Mouse (Mus musculus) stomach, postnatal 0 days (tissue): ENCODE data around the gene Prpf40a.

Experiments
- CTCF ChIP-seq: IDR thresholded peaks from 2 replicates; pipeline ENCODE4 v1.5.1; 2016; ENCODE audit warnings: antibody characterized with exemption, low read depth, mild to moderate bottlenecking, moderate library complexity
- EP300 ChIP-seq: optimal IDR thresholded peaks from 2 replicates; pipeline ENCODE3; 2016; ENCODE audit warnings: antibody characterized with exemption

- TF ChIP-seq CTCF (no peak), EP300 (no peak)
Observed at GRCm38 (mm10) chr2:53129070-53129469, 62.0 kb downstream of the Prpf40a start.
